Mouse (Mus musculus): ENCODE results near the gene Foxl1. TPM values are rescaled to one million over a fixed set of nuclear protein-coding genes. Genes with fewer than 3 reads are reported as not detected.

Foxl1 gene
- polyA plus RNA-seq, 2 experiments = 0.18 to 0.40 TPM

DNA sequence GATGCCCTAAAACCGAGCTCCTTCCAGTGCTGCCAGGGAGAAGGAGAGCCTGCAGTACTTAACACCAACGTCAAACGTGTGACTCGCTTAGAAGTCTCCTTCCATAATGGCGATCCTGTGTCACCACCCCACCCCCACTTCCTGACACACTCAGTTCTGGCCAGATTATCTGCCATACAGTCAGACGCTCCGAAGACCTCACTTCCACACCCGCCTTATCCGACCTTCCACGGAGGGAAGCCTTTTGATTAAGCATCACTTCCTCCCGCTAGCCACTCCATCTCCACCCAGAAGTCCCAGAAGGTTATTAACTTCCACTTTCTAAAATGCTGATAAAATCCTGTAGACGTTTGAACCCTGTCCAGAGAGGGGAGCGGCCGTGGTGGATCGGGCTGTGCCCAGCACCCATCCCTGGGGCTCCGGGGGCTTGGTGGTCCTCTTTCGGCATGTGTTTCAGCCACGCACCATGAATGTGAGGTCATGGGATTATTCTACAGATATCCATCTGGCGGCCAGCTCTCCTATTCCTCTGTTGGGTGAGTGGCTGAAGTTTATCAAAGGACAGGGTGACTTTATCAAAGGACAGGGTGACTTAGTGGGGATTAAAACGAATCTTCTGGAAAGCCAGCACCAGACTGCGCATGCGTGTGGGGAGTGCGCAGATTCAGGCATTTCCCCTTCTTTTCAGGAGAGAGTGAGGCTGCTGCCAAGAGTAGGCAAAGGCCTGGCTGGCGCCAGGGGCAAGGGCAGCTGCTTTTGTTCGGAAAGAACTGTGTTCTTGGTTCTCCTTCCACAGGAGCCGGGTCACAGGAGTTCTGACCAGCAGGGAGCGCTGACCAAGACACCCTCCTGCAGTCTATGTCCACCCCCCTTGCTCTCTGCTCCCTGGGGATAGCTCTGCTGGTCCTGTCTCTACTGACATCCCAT lies 43.1 kb downstream of the Foxl1 start:
- Histone ChIP-seq H3K9me3 (ENCODE audit: control insufficient read depth, low read length) (no peaks in the 10 kb centered on the region), H3K4me2 (replicated peaks; ENCODE audit: low read depth, low read length, severe bottlenecking) (no peak overlapping the region), H3K27me3 (ENCODE audit: control insufficient read depth, insufficient read depth, low read length) (no peaks in the 10 kb centered on the region), H3K4me3 (replicated peaks; ENCODE audit: low read length) (no peak overlapping the region), H3K9ac (ENCODE audit: low read depth, low read length, severe bottlenecking) (peak overlapping the region; percentile 7; the same call in 1 of the 2 replicates), H3K27ac (replicated peaks; ENCODE audit: low read depth, low read length) (no peak overlapping the region), H3K36me3 (ENCODE audit: control insufficient read depth, insufficient read depth, low read length) (no peaks in the 10 kb centered on the region), H3K4me1 (ENCODE audit: control insufficient read depth, insufficient read depth, low read length) (peaks cover 33% of the 10 kb centered on the region)
- 50% methylated on average over 27 of the region's 27 CpGs for WGBS
- no peak for TF ChIP-seq POLR2A (IDR thresholded peaks at IDR 0.05; ENCODE audit: borderline replicate concordance, extremely low read depth, insufficient read depth, insufficient read length)
- DNase-seq (ENCODE audit: low spot score) (no peak), ATAC-seq (ENCODE audit: low FRiP score, low read depth) (no peak)

DNA sequence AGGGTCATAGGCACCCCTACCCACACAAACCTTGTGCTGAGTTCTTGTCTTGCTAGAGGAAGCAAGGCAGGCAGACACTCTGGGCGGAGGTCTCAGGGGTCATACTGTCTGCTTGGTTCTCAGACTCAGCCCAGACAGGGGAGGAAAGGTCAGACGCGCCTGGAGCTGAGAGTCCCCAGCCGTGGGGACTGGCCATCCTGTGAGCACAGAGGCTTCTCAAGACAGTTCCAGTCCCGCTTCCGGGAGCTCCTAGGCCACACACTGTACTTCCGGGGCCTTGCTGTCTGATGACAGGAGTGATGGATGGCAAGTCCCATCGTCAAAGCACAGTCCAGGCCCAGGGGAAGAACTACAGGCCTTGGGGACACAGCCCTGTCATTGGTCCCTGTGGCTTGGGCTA lies 44.8 kb downstream of the Foxl1 start:
- no peaks in the 10 kb centered on the region for H3K27me3 ChIP-seq (ENCODE audit: control insufficient read depth, insufficient read depth, low read length)
- no peak for ATAC-seq (ENCODE audit: low FRiP score, low read depth)
- peaks cover 37% of the 10 kb centered on the region for H3K4me1 ChIP-seq (ENCODE audit: control insufficient read depth, insufficient read depth, low read length)
- no peak overlapping the region for H3K9ac ChIP-seq (ENCODE audit: low read depth, low read length, severe bottlenecking)
- 71% methylated on average over 7 of the region's 8 CpGs for WGBS
- no peak overlapping the region for H3K27ac ChIP-seq (replicated peaks; ENCODE audit: low read depth, low read length)
- no peak overlapping the region for H3K4me2 ChIP-seq (replicated peaks; ENCODE audit: low read depth, low read length, severe bottlenecking)
- H3K36me3 ChIP-seq (ENCODE audit: control insufficient read depth, insufficient read depth, low read length) = no peaks in the 10 kb centered on the region
- no peak for TF ChIP-seq POLR2A (IDR thresholded peaks at IDR 0.05; ENCODE audit: borderline replicate concordance, extremely low read depth, insufficient read depth, insufficient read length)
- no peak for DNase-seq (ENCODE audit: low spot score)
- H3K9me3 ChIP-seq (ENCODE audit: control insufficient read depth, low read length) = no peaks in the 10 kb centered on the region
- no peak overlapping the region for H3K4me3 ChIP-seq (replicated peaks; ENCODE audit: low read length)

DNA sequence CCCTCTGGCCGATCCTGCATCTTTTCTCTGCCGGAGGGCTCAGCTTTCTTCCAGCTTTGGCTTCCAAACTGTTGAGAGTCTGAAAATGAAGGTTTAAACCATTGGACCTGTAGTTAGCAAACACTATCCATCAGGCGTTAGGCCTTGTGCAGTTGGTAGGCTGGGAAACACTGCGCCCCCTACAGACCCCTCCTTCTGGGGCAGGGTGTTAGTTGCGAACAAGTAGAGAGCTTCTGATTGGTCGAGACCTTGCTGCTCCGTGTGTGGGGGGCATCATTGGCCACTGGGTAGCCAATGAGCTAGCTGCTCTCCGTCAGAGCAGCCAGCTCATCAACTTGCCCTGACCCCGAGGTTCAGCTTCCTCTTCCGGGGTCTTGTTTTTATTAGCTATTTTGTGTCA lies 46.4 kb downstream of the Foxl1 start:
- no peak overlapping the region for H3K9ac ChIP-seq (ENCODE audit: low read depth, low read length, severe bottlenecking)
- no peaks in the 10 kb centered on the region for H3K27me3 ChIP-seq (ENCODE audit: control insufficient read depth, insufficient read depth, low read length)
- peaks cover 37% of the 10 kb centered on the region for H3K4me1 ChIP-seq (ENCODE audit: control insufficient read depth, insufficient read depth, low read length)
- H3K9me3 ChIP-seq (ENCODE audit: control insufficient read depth, low read length) = no peaks in the 10 kb centered on the region
- H3K4me3 ChIP-seq (replicated peaks; ENCODE audit: low read length) = 0 out of 2 replicates have a peak overlapping the region, but pooled peaks have one; percentile 17
- ATAC-seq (ENCODE audit: low FRiP score, low read depth) (peak; percentile 70; the same call in 1 of the 2 replicates), DNase-seq (ENCODE audit: low spot score) (peak; percentile 56)
- 46% methylated on average over 10 of the region's 10 CpGs for WGBS
- no peaks in the 10 kb centered on the region for H3K36me3 ChIP-seq (ENCODE audit: control insufficient read depth, insufficient read depth, low read length)
- H3K4me2 ChIP-seq (replicated peaks; ENCODE audit: low read depth, low read length, severe bottlenecking) = peak overlapping the region; percentile 32; the same call in 1 of the 2 replicates
- TF ChIP-seq POLR2A (IDR thresholded peaks at IDR 0.05; ENCODE audit: borderline replicate concordance, extremely low read depth, insufficient read depth, insufficient read length) = no peak
- H3K27ac ChIP-seq (replicated peaks; ENCODE audit: low read depth, low read length) = no peak overlapping the region

DNA sequence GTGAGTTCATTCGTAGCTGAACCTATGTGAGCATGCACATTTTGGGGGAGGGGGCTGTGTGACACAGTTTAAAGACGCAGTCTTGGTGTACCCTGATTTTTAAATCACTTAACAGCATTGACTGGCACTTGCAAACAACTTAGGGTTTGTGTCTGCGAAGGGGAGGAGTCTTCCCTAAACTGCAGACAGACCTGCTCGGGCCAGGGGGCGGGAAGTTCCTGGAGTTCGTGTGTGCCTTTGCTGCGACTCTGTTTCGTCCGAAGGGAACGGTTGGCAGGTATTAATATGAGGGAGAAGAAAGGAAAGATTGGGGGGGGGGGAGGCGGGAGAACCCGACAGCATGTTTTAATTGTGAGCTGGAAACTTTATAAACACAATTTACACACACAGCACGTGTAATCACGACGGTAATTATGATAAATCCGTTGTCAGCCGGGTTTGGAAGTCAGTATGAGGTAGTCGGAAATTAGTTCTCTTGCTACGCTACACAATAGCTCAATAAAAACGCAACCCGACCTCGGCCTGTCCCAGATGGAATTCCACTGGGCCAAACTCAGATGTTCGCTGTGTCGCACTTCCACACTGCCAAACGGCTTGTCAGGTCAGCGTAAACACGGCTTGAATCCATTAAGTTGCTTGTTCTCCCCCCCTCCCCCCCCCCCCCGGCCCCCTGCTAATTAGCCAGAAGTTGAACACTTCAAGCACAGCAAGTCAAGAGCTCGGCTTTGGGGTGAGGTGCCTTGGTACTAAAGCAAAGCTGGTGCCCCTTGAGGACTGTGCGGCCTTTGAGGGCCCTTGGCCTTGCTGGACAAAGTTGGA lies 47.2 kb downstream of the Foxl1 start:
- TF ChIP-seq POLR2A (IDR thresholded peaks at IDR 0.05; ENCODE audit: borderline replicate concordance, extremely low read depth, insufficient read depth, insufficient read length) = no peak
- no peaks in the 10 kb centered on the region for H3K27me3 ChIP-seq (ENCODE audit: control insufficient read depth, insufficient read depth, low read length)
- peak overlapping the region; percentile 32 for H3K4me2 ChIP-seq (replicated peaks; ENCODE audit: low read depth, low read length, severe bottlenecking)
- DNase-seq (ENCODE audit: low spot score) = peak; percentile 30
- no peaks in the 10 kb centered on the region for H3K36me3 ChIP-seq (ENCODE audit: control insufficient read depth, insufficient read depth, low read length)
- ATAC-seq (ENCODE audit: low FRiP score, low read depth) = peak; percentile 16; the same call in 1 of the 2 replicates
- 13% methylated on average over 28 of the region's 30 CpGs for WGBS
- no peak overlapping the region for H3K9ac ChIP-seq (ENCODE audit: low read depth, low read length, severe bottlenecking)
- H3K9me3 ChIP-seq (ENCODE audit: control insufficient read depth, low read length) = no peaks in the 10 kb centered on the region
- H3K4me3 ChIP-seq (replicated peaks; ENCODE audit: low read length) = peak overlapping the region; percentile 17
- 0 out of 2 replicates have a peak overlapping the region, but pooled peaks have one; percentile 1 for H3K27ac ChIP-seq (replicated peaks; ENCODE audit: low read depth, low read length)
- peaks cover 36% of the 10 kb centered on the region for H3K4me1 ChIP-seq (ENCODE audit: control insufficient read depth, insufficient read depth, low read length)

DNA sequence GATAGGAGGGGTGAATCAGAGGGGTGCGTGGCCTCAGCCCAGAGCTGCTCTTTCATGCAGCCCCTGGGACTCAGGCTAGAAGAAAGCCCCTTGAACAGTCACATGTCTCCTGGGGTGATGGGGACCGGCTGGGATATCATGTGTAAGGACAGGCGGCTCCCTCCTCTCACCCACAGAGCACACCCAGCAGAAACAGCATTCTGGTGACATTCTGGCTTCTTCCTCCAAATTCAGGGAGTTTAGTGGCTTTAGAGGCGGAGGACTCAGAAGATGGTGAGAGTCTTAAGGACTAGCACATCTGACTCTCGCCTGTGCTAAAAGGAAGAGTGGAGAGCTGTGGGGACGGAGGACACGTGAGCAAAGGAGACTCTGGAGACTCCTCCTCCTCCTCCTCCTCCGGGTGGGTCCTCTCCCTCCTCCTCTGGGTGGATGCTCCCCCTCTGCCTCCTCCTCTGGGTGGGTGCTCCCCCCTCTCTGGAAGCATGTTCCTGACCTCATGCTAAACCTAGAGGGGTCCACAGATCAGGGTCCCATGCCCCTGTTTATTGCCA lies 47.9 kb downstream of the Foxl1 start:
- WGBS = 55% methylated on average over 8 of the region's 8 CpGs
- peaks cover 33% of the 10 kb centered on the region for H3K4me1 ChIP-seq (ENCODE audit: control insufficient read depth, insufficient read depth, low read length)
- H3K36me3 ChIP-seq (ENCODE audit: control insufficient read depth, insufficient read depth, low read length) = no peaks in the 10 kb centered on the region
- no peak overlapping the region for H3K9ac ChIP-seq (ENCODE audit: low read depth, low read length, severe bottlenecking)
- H3K4me3 ChIP-seq (replicated peaks; ENCODE audit: low read length) = no peak overlapping the region
- DNase-seq (ENCODE audit: low spot score) (no peak), ATAC-seq (ENCODE audit: low FRiP score, low read depth) (no peak)
- no peak for TF ChIP-seq POLR2A (IDR thresholded peaks at IDR 0.05; ENCODE audit: borderline replicate concordance, extremely low read depth, insufficient read depth, insufficient read length)
- H3K4me2 ChIP-seq (replicated peaks; ENCODE audit: low read depth, low read length, severe bottlenecking) = peak overlapping the region; percentile 32; the same call in 1 of the 2 replicates
- no peaks in the 10 kb centered on the region for H3K27me3 ChIP-seq (ENCODE audit: control insufficient read depth, insufficient read depth, low read length)
- H3K9me3 ChIP-seq (ENCODE audit: control insufficient read depth, low read length) = no peaks in the 10 kb centered on the region
- no peak overlapping the region for H3K27ac ChIP-seq (replicated peaks; ENCODE audit: low read depth, low read length)
